Mouse (Mus musculus): ENCODE measurements around the gene Gm8890. TPM values are rescaled to one million over a fixed set of nuclear protein-coding genes. Genes with fewer than 3 reads are reported as not detected.

Gm8890 gene
- not detected in 2 replicates for polyA plus RNA-seq (2012)

DNA sequence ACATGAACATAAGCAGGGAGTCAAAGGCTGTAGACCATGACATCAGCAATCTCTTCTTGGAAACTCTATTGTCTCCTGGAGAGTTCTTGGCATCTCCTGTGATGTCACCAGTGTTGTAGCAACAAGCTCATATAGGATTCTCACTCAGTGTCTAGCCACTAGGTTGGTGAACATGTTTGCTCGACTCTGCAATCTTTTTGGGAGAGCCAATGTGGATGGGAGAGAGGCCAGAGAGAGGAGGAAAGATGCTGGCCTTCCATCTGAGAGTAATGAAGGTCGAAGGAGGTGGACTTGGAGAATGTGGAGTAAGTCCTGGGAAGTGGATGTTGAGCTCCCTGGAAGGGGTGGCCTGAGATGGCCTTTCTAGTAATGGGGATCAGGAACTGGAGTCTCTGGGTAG, at the start of gene Gm8890:
Gm8890 (plus strand) TSS at position 301 of the 400 bp plus-strand sequence.

Other genes with a start within 250 kb of the Gm8890 start
- gene Gm8879, start 128.4 kb upstream of the Gm8890 start, polyA plus RNA-seq (2012) = not detected in 2 replicates
- not detected in 2 replicates for gene Gm5861, start 73.0 kb upstream of the Gm8890 start, polyA plus RNA-seq (2012)
- not detected in 2 replicates for gene Speer1, start 85.5 kb downstream of the Gm8890 start, polyA plus RNA-seq (2012)
- gene Gm8897, start 160.4 kb downstream of the Gm8890 start, polyA plus RNA-seq (2012) = not detected in 2 replicates
- 0.28 TPM in 1 of 2 replicates, not detected in the other for gene Gm8906, start 246.7 kb downstream of the Gm8890 start, polyA plus RNA-seq (2012)